Mouse (Mus musculus) CH12.LX (cell line): ENCODE data around the gene Zic1.

Experiments
- CTCF ChIP-seq, 2 experiments: IDR thresholded peaks in 1 of 2; conservative IDR thresholded peaks in 1 of 2; 2 replicates each; pipeline ENCODE4 v1.5.1; 2011 to 2012; ENCODE audit warnings: low read depth in 2 of 2, low read length in 2 of 2, improper control_type of control experiment in 1 of 2, inconsistent platforms in 1 of 2, mild to moderate bottlenecking in 1 of 2, moderate library complexity in 1 of 2
- E2F4 ChIP-seq: IDR thresholded peaks from 2 replicates; pipeline ENCODE4 v1.6.1; 2011; ENCODE audit warnings: low read depth, low read length, improper control_type of control experiment; ENCODE audit not compliant: insufficient replicate concordance
- MAFK ChIP-seq: IDR thresholded peaks from 2 replicates; pipeline ENCODE4 v1.6.1; 2011; ENCODE audit warnings: low read length, improper control_type of control experiment; ENCODE audit not compliant: insufficient replicate concordance
- MXI1 ChIP-seq: IDR thresholded peaks from 2 replicates; pipeline ENCODE4 v1.6.1; 2011; ENCODE audit warnings: mild to moderate bottlenecking, low read depth, low read length, improper control_type of control experiment
- ZNF384 ChIP-seq: IDR thresholded peaks from 2 replicates; pipeline ENCODE4 v1.6.1; 2012; ENCODE audit warnings: low read depth, low read length, improper control_type of control experiment, inconsistent platforms

DNA sequence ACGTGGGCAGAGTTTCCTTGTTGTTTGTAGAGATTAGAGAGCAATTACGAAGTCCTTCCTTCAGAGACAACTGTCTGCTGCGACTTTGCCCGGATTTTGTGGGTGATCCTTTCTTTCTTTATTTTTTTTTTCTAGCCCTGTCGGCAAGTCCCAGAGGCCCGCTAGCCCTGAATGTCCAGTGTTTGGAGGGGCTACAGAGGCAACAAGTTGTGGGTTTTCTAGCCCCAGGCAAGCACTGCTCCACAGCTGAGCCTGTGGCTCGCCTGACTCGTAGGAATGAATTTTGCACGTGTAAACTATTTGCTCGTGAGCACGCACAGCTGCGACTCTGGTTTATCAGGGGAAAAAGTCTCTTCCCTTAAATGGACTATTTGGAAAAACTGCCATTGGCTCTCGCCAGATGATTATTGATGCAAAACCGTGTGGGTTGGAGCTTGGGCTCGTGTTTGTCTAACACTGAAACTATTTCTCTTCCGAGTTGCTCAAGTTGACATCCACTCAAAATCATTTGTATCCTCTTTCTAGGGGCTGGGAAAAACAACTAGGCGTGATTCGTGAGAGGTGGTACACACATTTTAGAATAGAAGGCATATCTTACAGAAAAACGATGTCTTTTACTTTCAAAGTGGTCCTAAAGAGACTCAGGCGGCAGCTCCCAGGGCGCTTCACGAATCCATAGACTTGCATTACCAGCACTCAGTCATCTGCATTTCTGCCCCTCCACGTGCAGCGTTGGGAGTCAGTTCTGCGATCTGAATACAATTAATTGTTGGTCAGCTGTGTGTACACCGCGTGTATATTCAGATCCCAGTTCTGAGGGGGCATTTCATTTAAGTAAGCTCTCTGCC, 39.5 kb upstream of the Zic1 start:
- TF ChIP-seq ZNF384 (no peak), CTCF (conservative IDR thresholded peaks at IDR 0.05 in 1 of 2, IDR thresholded peaks at IDR 0.05 in 1 of 2; ENCODE audit: low read depth in 2 of 2, low read length in 2 of 2) (no peak), MAFK (no peak), E2F4 (no peak), MXI1 (no peak)
